Mouse (Mus musculus) retina, postnatal 7 days (tissue): ENCODE measurements around the gene Fkbp4.

ENCODE experiments used
- DNase-seq: peaks from one replicate; pipeline ENCODE4 v3.0.0-alpha.2; 2012; ENCODE audit warnings: low read depth, low spot score

The Fkbp4 gene

DNA sequence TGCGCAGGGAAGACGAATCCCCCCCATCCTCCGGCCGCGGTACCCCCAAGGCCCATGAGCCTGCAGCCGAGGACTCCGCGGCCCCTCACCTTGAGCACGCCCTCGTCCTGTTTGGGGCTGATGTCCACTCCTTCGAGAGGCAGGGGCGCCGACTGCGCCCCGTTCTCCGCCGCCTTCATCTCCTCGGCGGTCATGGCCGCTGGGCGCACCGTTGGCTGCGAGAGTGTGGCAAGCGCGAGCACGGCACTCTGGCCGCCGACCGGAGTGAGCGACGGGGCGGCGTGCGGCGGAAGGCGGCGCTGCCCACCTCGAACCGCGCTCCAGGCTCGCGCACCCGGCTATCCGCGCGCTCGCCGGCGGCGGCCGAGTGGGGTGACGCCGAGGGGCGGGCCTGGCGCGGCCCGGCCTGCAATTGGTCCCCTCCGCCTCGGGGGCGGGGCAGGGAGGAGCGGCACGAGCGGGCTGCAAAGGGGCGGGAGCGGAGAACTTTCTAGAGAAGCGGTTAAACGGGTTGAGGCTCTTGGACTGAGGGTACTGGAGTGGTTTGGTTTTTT, at the start of gene Fkbp4:
TSS of gene Fkbp4 (minus strand) at position 361 of the 554 bp plus-strand sequence.
- peak; percentile 81 for DNase-seq

DNA sequence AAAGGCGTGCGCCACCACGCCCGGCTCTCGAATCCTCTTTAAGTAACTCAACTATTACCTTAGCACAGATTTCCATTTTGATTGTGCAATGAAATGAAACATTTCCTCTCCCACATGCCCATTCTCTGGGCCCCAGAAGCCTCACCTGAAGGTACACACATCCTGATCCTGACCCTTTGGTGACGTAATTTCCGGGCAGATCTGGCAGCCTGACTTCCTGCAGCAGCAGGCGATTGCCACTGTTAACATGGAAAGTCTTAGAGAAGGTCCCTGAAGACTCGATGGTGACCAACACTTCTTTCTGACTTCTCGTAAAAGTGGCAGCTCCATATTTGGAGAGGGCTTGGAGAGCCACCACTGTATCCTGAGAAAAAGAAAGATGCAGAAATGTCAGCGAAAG, 49.3 kb upstream of the Fkbp4 start:
- DNase-seq: no peak

DNA sequence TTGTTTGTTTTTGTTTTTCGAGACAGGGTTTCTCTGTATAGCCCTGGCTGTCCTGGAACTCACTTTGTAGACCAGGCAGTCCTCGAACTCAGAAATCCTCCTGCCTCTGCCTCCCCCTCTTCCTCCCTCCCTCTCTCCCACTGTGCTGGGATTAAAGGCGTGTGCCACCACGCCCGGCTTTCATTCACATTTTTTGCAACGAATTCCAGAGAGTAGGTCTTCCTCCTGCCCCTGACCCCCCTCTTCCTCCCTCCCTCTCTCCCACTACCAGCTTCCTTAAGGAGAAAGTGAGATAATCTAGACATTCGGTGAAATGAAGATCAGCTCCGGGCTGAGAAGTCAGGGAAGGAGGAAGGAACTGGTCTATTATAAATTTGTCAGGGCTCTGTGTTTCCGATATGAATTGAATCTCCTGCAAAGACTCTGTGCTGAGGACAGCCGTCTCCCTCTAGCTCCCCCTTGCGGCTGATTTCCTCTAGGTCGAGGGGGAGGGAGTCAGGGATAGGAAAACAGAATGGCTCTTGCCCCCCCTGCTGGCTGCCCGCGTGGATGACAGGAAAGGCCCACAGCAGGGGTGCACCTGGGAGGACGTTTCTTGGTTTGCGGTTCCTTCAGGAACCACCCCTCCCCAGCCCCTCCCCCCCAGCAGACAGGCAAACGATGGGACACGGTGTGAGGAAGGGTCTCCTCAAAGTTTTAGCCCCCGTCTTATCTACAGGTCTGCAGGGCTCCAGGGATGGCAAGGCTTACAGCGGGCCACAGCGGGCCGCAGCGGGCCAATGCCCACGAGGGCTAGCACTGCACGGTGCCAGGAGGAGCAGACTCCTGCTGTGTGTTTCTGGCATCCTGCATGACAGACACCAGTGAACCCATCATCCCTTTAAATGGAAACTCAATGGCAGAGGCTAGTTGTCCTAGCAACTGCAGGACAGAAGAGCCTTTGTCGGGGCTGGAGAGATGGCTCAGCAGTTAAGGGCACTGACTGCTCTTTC, 41.3 kb upstream of the Fkbp4 start:
- DNase-seq: peak; percentile 95

- peak; percentile 42 for DNase-seq
These were observed 39.0 kb upstream of the Fkbp4 start for GRCm38 (mm10) chr6:128477495-128477894.

DNA sequence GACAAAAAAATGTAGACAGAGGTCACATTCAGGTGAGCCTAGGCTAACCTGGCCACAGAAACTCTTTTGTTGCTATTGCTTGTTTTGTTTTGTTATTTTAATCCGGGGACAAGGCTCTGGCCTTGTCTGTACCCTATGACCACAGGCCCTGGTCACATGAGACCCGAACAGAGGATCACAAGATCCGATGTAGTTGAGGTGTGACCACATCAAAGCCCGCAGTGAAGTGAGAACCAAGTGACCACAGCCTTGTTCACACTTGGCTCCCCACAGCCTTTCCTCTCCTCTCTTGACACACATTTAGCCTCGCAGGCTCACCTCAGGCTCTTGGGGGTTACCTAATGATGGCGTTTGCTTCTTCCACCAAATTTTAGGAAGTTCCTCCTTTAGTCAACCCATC, 35.6 kb upstream of the Fkbp4 start:
- DNase-seq: no peak

GRCm38 (mm10) chr6:128469451-128469850, 31.0 kb upstream of the Fkbp4 start:
- no peak for DNase-seq

GRCm38 (mm10) chr6:128467298-128467697, 28.8 kb upstream of the Fkbp4 start:
- no peak for DNase-seq

DNA sequence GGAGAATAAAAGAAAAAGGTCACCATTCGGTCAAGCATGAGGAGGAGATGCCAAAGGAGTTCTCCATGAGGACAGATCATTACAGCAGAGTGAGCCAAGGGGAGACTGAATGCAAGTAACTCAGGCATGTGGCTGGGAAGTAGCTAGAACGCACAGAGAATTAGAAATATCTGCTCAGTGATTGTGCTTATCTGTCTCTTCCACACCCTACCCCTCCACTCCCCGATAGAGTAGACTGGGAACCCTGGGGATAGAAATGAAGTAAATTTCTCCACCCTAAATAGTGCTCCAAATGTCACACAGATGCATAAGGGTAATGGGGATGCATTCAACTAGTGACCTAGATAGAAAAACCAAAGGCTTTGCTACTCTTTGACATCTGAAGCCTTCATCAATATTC, 28.1 kb upstream of the Fkbp4 start:
- no peak for DNase-seq

DNA sequence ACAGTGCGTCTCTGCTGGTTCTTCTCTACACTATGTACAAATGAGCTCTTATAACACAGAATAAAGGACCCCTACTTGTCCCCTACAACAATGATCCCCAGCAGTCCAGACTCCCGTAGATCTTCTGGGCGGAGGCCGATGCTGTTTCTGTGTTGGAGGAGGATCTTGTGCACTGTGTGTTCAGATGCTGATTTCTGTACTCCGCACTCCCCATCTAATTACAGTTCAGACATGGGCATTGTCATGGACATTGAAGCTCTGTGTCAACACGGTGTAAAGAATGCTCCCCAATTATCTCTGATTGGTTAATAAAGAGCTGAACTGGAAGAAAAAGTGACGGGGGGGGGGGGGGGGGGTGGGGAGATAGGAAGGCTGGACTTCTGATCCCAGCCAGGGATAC, 27.6 kb upstream of the Fkbp4 start:
- DNase-seq: no peak

- DNase-seq: no peak
These were observed 26.5 kb upstream of the Fkbp4 start for GRCm38 (mm10) chr6:128464996-128465395.

DNA sequence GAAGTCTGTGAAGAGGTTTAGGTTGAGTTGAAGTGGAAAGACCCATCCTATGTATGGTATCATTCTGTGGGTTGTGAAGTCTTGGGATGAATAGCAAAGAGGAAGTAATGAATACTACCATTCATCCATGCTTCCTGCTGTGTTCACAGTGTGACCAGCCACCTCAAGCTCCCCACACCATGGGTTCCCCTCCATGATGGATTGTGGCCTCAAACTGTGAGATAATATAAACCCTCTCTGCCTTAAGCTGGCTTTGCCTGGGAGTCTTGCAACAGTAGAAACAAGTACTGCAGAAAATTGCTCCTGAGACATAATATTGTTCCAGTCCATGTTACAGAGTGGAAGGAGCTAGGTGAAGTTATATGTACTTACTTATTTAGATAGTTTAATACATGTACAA, 23.1 kb upstream of the Fkbp4 start:
- no peak for DNase-seq

DNA sequence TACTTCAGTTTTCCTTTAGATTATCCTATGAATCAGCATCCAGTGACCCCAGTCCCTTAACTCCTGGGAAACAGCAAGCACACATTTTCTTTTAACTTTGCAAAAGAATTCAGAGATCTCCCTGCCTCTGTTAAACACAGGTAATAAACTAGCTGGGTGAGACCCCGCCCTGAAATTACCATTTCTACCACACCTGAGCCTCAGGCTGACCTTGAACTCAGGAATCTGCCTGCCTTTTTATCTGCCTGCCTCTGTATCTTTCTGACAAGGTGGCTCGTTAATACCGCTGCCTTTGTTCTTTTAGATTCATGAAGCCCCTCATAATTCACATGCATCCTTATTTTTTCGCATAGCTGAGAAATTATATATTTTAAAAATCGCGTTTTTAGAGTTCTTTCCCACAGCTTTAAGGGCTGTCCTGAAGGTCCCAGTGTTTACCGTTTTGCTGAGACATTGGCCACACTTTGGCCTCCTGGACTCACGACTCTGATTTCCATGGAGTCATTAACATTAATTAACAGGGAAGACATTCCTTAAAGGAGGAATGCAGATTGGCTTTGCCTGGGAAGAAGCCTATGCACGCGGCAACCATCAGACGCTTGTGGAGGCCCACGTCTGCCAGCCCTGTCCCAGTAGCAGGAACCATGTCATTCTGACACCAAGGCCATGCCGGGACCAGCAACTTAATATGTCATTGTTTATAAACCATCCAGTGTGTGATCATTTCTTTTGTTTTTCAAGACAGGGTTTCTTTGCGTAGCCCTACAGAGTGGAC, 22.4 kb upstream of the Fkbp4 start:
- no peak for DNase-seq

- DNase-seq: no peak
These were observed 21.8 kb upstream of the Fkbp4 start for GRCm38 (mm10) chr6:128460321-128460720.

GRCm38 (mm10) chr6:128457186-128457585, 18.7 kb upstream of the Fkbp4 start:
- no peak for DNase-seq

DNA sequence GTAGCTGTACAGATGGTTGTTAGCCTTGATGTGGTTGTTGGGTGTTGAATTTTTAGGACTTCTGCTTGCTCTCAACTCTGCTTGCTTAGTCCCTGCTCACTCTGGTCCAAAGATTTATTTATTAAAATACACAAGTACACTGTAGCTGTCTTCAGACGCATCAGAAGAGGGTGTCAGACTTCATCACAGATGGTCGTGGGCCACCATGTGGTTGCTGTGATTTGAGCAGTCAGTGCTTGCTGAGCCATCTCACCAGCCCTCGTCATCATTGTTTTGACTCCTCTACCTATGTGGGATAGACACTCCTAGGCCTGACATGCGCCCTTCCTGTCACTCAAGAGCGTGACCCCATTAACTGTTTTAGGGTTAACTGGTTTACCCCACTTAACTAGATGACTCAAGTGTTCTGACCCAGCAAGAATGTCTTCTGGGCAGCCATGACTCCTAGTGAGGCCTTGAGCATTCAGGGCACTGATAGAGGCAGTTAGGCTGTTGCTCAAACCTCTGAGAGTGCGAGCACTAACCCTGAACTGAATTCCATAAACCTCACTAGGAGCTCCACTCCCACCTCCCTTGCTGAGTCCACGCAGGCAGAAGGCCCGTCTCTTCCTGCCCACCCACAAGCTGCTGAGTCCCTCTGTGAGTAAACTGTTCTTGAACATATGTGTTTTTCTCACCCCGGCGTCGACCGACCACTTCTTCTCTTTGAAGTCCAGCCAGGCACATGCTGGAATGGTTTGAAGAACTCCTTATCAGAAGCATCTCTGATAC, 17.5 kb upstream of the Fkbp4 start:
- no peak for DNase-seq

GRCm38 (mm10) chr6:128447063-128447462, 8.6 kb upstream of the Fkbp4 start:
- no peak for DNase-seq

- DNase-seq: peak; percentile 47
These were observed 7.5 kb upstream of the Fkbp4 start for GRCm38 (mm10) chr6:128445761-128446535.

GRCm38 (mm10) chr6:128440238-128440637, 1.8 kb upstream of the Fkbp4 start:
- no peak for DNase-seq

- no peak for DNase-seq
These were observed 429 bp upstream of the Fkbp4 start for GRCm38 (mm10) chr6:128438871-128439341.

DNA sequence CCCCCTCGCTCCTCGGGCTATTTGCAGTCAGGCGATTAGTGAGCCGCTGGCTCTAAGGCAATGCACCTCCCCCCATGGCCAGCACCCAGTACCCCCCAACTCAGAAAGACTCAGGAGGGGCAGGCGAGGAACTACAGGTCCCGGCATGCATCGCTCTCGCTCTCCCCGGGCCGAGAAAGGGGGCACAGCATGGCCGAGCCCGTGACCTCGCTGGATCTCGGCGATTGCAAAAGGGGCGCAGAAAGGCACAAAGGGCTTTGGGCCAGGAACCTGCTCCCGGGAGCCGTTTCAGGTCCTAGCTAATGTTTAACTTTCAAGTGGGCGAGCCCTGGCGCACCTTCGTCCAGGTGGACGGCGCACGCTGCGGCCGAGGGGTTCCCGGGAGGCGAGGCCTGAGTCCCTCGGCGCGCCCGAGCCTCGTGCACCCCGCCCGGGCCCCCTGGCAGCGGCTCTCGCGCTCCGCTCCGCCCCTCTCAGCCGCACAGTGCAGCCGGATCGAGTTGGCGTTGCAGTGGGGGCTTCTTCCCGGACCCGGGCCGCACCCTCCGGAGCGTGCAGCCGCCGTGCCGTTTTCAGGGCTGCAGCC, 653 bp downstream of the Fkbp4 start:
- peak; percentile 64 for DNase-seq
